Mouse (Mus musculus) erythroblast, embryonic 14.5 days (primary cell): ENCODE data around the gene Inafm1.

Experiments
- GATA1 ChIP-seq: IDR thresholded peaks from 2 replicates; pipeline ENCODE4 v1.6.1; 2012; ENCODE audit warnings: low read length, inconsistent platforms, mixed read lengths
- TAL1 ChIP-seq: IDR thresholded peaks from 3 replicates; pipeline ENCODE4 v1.6.1; 2012; ENCODE audit warnings: low read length, inconsistent platforms, mixed read lengths

GRCm38 (mm10) chr7:16271139-16271538, 2.3 kb downstream of the Inafm1 start:
- TF ChIP-seq GATA1 (no peak), TAL1 (no peak)
